Mouse (Mus musculus) natural killer cell, adult 2 months (primary cell): Measurements from ENCODE around the gene Cmbl.

ENCODE experiments used
- DNase-seq, 2 experiments: peaks; one replicate each; pipeline ENCODE4 v3.0.0; 2022; ENCODE audit warnings: low spot score in 2 of 2

The Cmbl gene

DNA sequence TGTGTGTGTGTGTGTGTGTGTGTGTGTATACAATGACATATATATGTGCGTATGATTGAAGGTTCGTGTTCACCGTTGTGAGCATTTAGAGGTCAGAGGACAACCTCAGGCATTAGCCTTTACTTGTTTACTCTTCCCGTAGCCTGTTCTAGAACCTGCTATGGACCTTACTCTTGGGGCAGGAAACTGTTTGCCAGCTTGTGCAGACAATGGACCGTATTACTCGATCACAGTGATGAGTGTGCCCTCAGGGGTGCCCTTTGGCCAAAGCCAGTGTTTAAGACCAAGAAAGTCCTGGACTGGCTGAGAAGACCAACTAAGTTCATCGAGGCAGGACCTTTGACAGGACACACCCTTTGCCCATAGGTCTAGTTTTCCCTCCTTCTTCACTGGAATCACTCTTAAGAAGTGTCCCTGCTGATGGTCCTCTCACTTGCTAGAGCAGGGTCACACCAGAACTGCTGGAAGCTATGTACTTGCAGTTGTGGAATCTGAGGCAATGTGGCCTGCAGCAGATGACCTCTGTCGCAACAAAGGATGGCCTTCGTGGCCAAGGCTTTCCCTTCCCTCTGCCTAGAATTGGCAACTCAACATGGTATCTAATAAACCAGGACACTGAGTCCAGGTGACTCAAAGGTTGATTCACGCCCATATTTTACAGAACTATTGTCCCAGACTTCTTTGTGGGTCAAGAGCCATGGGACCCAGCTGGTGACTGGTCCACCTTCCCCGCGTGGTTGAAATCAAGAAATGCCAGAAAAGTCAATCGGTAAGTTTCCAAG lies 18.3 kb downstream of the Cmbl start:
- DNase-seq = no peak

GRCm38 (mm10) chr15:31585238-31585637 lies 20.0 kb downstream of the Cmbl start:
- DNase-seq = peak; percentile 50 to 66

DNA sequence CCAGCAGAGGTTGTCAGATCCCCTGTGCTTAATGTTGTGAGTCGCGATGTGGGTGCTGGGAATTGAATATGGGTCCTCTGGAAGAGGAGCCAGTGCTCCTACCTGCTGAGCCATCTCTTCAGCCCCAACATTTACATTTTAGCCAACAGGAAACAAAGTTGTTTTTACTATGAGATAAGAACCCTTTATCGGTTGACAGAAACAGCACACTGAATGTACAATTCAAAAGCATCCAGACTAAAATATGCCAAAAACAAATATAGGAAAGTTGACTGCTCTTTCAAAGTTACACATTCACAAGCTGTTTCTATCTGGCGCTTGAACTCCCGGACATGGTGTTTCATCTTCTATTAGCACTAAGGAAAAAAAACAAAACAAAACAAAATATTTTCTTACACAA lies 20.9 kb downstream of the Cmbl start:
- no peak for DNase-seq

DNA sequence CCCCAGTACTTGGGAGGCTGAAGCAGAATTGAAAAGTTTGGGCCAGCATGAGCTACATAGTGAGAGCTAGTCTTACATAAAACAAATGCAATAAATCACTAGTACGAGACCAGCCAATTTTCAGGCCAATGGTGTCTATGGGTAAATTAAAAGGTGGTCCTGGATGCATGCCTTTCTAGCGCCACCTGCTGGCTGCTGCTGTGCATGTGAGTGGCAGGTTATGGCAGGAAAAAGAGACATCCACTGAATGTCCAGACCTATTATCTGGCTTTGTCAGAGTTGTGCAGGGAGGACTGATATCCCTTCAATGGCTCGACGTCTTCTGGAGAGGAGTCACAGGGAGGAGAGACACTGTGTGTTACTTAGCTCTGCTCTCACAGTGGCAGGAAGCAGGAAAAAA lies 21.3 kb downstream of the Cmbl start:
- DNase-seq = peak; percentile 76 to 83

- no peak for DNase-seq
Measured at GRCm38 (mm10) chr15:31587789-31588188, 22.6 kb downstream of the Cmbl start.

DNA sequence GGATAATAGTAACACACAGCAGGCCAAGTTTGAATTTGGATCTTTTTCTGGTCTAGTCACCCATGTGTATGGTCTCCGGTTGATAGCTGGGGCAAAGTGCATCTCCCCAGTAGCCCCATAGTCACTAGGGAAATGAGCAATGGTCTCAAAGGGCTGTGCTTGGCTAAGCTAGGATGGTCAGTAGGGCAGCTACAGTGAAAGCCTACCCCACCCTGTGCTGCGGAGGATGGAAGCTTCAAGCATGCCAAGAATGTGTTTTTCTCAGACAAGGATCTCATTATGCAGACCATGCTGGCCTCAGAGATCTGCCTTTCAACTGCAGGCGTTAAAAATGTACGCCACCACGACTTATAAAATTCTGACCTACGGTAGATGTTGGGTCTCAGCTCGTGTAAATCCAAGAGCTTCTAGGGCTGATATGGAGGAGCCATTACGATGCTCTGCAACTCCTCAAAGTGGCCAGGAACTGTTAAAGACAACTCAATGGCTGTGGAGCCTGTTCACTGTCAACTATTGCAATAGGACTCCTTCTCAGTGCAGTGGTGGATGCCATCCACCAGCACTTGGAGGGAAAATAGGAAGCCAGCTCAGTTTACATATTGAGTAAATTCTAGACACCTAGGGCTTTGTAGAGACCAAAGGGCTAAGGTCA lies 23.9 kb downstream of the Cmbl start:
- no peak for DNase-seq

- no peak for DNase-seq
Measured at GRCm38 (mm10) chr15:31590176-31590575, 25.0 kb downstream of the Cmbl start.

GRCm38 (mm10) chr15:31592531-31592930 lies 27.3 kb downstream of the Cmbl start:
- DNase-seq = no peak

DNA sequence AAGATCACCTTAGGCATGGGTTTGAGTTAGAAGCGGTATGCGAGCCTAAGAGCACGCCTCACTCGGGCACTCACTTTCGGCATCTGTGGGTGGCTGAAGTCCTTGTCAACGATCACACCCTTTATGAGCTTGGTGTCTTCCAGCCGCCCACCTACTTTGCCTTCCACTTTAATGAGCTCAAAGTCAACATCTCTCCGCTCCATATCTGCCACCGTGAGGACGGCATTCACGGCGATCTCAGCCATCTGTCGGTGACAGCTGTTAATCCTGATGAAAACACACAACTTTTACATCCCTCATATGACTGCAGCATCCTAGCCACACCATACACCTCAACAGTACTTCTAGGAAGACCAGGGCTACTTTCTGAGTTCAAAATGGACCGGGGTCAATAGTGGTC lies 29.1 kb downstream of the Cmbl start:
- DNase-seq = no peak

DNA sequence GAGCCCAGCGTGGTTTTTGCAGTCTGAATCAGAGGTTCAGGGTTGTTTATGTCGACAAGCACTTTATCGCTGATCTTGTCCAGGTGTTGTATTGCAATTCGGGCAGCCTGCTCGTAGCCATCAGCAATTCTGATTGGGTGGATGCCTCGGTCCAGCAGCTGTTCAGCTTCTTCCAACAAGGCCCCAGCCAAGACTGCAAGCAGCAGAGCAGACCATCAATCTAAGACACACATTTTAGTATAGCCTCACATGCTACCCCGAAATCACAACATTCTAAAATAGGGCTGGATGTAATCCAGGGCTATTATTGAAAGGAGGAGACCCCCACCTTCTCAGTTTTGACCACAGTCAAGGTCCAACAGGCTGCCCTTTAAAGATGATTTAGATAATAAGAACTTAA lies 30.5 kb downstream of the Cmbl start:
- DNase-seq = no peak

- no peak for DNase-seq
Measured at GRCm38 (mm10) chr15:31599834-31600233, 34.6 kb downstream of the Cmbl start.

- DNase-seq = no peak
Measured at GRCm38 (mm10) chr15:31601279-31601645, 36.1 kb downstream of the Cmbl start.

GRCm38 (mm10) chr15:31601646-31602374 lies 36.6 kb downstream of the Cmbl start, which contains the start of the genes Cct5 and Fam173b:
TSS of gene Cct5 (minus strand) at chr15:31601804.
TSS of gene Fam173b (plus strand) at chr15:31601852.
- DNase-seq = peak; percentile 98 to 99

DNA sequence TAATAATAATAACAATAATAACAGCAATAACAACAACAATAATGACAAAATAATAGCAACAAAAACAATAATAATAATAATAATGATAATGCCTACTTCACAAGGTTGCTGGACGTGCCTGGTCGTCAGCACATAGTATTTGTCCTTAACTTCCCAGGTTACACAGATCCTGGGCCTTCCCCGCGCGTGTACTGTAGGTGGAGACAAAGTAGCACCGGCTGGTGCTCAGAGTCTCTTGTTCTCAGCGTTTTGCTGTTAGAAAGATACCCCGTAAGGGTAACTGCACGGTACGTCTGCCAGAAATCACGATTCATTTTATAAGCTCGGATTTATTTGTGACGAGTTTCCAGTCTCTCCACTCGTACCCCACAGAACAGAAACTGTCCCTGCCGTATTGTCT lies 37.2 kb downstream of the Cmbl start:
- peak; percentile 23 to 49 for DNase-seq

GRCm38 (mm10) chr15:31603113-31603512 lies 37.9 kb downstream of the Cmbl start:
- no peak for DNase-seq

- DNase-seq = no peak
Measured at GRCm38 (mm10) chr15:31606821-31607220, 41.6 kb downstream of the Cmbl start.

DNA sequence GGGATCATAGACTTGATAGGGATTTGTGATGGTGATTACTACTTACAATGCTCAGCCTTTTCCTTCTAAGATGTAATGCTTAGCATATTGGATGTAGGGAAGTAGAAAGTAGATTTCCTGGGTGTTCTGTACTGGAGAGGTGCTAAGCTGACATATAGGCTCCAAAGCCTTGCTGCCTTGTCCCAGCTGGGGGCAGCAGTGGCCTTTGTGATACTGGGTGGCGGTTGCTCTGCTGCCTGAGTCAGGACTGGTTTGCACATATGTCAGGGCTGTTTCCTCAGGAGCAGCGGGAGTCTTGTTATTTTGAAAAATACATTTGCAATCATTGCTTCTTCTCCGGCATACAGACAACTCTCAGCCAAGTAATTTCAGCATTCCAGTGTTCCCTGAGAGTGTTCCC lies 45.8 kb downstream of the Cmbl start:
- no peak for DNase-seq

DNA sequence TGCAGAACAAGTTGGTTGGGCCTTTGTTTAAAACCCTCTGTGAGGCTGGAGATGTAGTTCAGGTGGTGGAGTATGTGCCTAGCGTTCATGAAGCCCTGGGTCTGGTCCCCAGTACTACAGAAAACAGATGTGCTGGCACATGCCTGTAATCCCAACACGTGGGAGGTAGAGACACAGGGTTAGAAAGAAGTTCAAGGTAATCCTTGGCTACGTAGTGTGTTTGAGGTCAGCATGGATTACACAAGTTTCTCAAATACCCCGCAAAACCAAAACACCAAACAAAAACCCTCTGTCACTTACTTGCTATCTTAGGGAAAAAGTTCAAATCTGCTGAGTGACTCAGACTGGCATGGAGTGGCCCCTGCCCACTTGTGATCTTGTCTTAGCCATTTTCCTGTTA lies 46.8 kb downstream of the Cmbl start:
- no peak for DNase-seq

- DNase-seq = no peak
Measured at GRCm38 (mm10) chr15:31613826-31614453, 48.8 kb downstream of the Cmbl start.

DNA sequence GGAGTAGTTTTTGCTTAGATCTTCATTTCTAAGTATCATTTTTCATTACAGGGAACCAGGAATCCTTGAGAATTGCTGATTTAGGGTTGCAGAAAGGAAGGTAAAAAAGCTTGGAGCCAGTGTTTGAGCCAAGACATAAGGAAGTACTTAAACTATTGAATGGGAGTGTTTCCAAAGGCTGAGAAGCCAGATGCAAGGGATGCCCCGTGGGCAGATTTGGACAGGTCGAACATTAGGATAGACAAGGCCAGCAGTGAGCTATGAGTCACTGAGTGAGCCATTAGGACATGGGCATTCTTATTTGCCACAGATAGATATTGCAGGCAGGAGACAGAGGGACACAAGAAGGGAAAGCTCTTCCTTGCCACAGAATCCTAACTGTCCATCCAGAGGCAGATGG lies 49.5 kb downstream of the Cmbl start:
- DNase-seq = no peak

- DNase-seq = no peak
Measured at GRCm38 (mm10) chr15:31617261-31617660, 52.1 kb downstream of the Cmbl start.

DNA sequence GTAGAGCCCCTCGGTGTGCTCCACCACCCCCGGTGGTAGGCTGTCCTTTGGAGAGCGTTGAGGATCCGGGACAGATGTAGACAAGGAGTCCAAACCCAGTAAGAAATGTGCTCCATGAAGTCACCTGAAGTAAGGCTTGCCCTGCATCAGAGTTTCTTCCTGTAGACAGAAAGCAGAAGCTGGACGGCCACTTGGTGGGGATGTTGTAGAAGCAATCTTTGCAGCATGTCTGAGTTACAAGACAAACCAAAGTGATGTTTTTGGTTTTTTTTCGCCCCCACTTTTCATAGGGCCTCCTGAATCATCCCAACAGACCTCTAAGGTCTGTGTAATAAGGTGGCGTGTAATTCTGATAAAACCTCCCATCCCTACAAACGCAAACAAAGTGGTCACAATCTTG lies 54.3 kb downstream of the Cmbl start:
- DNase-seq = no peak
